Mouse (Mus musculus) forebrain, embryonic 10.5 days (tissue): Measurements from ENCODE around the gene Tmem266. TPM values are rescaled to one million over a fixed set of nuclear protein-coding genes. Genes with fewer than 3 reads are reported as not detected.

ENCODE experiments used
- DNase-seq: peaks from one replicate; pipeline ENCODE4 v3.0.0-alpha.2; 2017; ENCODE audit warnings: low spot score; ENCODE audit errors: extremely low spot score
- H3K27ac ChIP-seq: fragments of 300-500 bp; sonication (generic); 2 replicates; pipeline ENCODE4 v1.5.1; 2016; ENCODE audit warnings: mild to moderate bottlenecking
- H3K27me3 ChIP-seq: fragments of 300-500 bp; sonication (generic); 2 replicates; pipeline ENCODE4 v1.6.1; 2016; ENCODE audit warnings: mild to moderate bottlenecking; ENCODE audit not compliant: poor library complexity, severe bottlenecking
- H3K36me3 ChIP-seq: fragments of 300-500 bp; sonication (generic); replicated peaks from 2 replicates; pipeline ENCODE4 v1.6.1; 2016; ENCODE audit warnings: mild to moderate bottlenecking, moderate library complexity
- H3K4me1 ChIP-seq: fragments of 300-500 bp; sonication (generic); 2 replicates; pipeline ENCODE4 v1.6.1; 2016
- H3K4me3 ChIP-seq: fragments of 300-500 bp; sonication (generic); 2 replicates; pipeline ENCODE4 v1.5.1; 2016; ENCODE audit warnings: mild to moderate bottlenecking, moderate library complexity
- H3K9me3 ChIP-seq: fragments of 300-500 bp; sonication (generic); 2 replicates; pipeline ENCODE4 v1.6.1; 2016; ENCODE audit warnings: mild to moderate bottlenecking, moderate library complexity
- WGBS: fragments of 180-500 bp; shearing (Covaris S2); methylation state at CpG from one replicate; pipeline ENCODE4 v1.1.7; 2016; 5-methylcytosine and 5-hydroxymethylcytosine counted together
- polyA plus RNA-seq: library from polyadenylated mRNA; unstranded; fragments of >200 nt; fragmentation: Nextera tagmentation; extraction: Ambion mirVana; gene quantifications from 2 replicates; pipeline ENCODE4 v1.2.1, GENCODE M21; 2016

The Tmem266 gene
- polyA plus RNA-seq, 1 experiment from 2014 or later: 0.72 TPM

DNA sequence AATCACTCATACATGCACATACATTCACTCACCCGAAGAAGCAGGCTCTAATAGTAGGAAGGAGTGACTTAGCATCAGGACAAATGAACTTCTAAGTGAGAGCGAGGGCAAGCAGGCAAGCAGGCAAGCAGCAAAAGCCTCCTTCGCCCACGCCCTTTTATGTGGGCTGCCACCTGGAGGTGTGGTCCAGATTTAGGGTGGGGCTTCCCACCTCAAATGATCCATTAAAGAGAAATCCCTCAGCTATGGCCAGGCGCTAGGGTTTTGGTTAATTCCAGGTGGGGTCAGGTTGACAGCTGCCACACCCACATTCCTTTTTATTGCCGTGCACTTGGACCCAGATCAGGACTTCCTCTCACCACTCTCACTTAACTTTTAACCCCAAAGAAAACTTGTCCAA lies 83.7 kb downstream of the Tmem266 start:
- H3K27me3 ChIP-seq: no peaks in the 10 kb centered on the region
- 64% methylated on average over 6 of the region's 6 CpGs for WGBS
- H3K4me1 ChIP-seq: peaks cover 40% of the 10 kb centered on the region
- no peak overlapping the region for H3K27ac ChIP-seq
- H3K36me3 ChIP-seq: no peaks in the 10 kb centered on the region
- H3K9me3 ChIP-seq: no peaks in the 10 kb centered on the region
- no peak overlapping the region for H3K4me3 ChIP-seq
- DNase-seq: no peak

DNA sequence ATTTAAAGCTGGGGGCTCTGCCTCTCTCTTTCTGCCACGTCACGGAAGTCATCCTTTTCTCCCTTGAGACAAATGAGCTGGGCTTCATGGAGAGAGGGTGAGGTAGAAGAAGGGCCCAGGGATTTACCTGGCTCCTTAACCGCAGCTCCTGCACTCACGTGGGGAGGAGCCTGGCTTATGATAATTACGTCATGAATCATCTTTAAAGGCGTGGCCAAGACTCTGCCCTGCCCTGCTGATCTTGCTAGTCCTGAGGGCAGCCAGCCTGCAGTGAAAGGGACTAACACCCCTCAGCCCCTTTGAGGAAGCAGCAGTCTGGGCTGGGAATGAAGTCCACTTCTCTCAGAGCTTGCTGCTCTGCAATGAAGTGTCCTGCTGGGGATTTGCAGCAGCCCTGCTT lies 84.4 kb downstream of the Tmem266 start:
- 40% methylated on average over 6 of the region's 6 CpGs for WGBS
- no peaks in the 10 kb centered on the region for H3K27me3 ChIP-seq
- no peaks in the 10 kb centered on the region for H3K36me3 ChIP-seq
- H3K27ac ChIP-seq: no peak overlapping the region
- H3K9me3 ChIP-seq: no peaks in the 10 kb centered on the region
- DNase-seq: no peak
- H3K4me1 ChIP-seq: peaks cover 40% of the 10 kb centered on the region
- no peak overlapping the region for H3K4me3 ChIP-seq

DNA sequence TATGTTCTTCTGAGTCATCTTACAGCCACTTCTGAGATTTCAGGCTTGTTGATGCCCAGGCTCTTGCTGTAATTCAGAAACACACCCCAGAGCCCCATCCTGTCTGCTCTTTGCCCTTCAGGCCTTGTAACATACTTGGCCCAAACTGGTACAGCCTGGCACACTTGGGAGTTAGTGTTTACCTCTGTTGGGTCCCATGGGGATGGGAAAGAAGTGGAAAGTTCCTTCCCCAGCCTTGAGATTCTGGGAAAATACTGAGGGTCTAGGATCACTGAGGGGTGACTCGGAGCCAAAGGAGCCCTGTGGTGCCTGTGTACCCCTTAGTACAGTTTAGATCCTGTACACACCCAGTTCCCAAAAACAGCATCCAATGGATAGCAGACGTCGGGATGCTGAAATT lies 95.1 kb downstream of the Tmem266 start:
- WGBS: 90% methylated on average over 3 of the region's 3 CpGs
- no peaks in the 10 kb centered on the region for H3K27me3 ChIP-seq

DNA sequence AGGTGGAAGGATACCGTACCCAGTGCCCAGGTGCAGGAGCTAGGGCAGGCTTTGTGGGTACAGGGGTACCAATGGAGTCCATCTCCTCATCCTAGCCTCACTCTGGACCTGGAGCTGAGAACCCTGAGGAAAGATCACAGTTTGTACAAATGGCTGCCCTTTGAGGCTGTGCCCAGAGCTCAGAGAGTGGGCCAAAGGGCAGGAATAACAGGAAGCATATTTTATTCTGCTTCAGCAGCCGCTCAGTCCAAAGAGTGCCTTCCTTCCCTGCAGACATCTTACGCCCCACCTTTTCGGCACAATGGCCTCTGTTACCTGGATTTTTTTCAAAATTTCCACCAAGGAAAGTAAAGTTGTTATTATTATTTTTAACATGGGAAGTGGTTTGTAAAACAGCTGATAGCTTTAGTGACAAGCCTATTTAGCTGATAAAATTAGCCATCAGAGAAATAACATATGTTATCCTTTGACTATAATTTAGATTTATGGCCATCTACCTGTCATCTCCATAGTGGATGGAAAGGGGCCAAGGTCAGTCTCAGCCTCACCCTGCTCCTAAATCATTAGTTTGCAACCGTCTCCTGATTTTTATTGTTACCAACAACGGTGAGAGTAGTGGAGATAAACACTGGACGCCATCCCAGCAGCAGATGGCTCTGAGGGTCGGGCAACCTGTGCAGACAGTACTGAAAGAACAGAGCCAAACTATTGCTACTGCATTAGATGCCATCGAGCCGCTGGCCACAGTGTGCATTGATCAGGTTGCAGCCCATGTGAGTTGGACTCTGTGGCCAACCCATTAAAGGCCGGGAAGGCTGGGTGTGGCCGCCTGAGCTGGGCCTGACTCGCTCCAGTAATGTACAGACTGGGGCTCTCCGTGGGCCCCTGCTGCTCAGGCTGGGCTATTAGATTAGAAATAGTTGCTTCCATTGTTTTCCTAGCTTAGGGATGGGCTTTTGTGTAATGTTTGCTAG lies 97.0 kb downstream of the Tmem266 start:
- H3K27ac ChIP-seq: no peak overlapping the region
- 76% methylated on average over 14 of the region's 14 CpGs for WGBS

More for the DNA sequence above, 95.1 kb downstream of the Tmem266 start:
- peaks cover 27% of the 10 kb centered on the region for H3K4me1 ChIP-seq
- no peak overlapping the region for H3K27ac ChIP-seq
- DNase-seq: no peak
- H3K9me3 ChIP-seq: peaks cover 11% of the 10 kb centered on the region; the same call in 1 of the 2 replicates
- no peaks in the 10 kb centered on the region for H3K36me3 ChIP-seq
- no peak overlapping the region for H3K4me3 ChIP-seq

DNA sequence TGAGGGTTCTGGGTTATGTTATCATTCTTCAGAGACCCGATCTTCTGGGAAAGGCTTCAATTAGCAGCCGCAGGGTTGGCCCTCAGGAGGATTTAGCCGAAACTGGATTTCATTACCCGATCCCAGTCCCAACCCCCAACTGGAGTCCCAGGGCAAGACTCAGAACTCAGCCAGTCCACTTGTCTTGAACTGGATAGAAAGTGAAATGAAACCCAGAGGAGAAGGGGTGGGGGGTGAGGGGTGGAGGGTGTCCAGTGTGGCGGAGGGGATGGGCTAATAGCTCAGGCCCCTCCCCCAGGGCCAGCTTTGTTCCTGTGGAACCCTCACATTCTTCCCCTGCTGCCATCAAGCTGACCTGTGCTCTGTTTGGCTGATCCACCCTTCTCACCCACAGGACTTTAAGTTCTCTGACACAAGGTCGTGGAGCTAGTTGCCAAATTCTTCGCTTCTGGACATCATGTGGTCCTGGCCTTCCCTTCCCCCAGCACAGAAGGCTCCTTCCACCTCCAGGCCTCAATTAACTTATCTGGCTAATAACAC lies 98.6 kb downstream of the Tmem266 start:
- H3K27ac ChIP-seq: peak overlapping the region; percentile 51; the same call in 1 of the 2 replicates
- peak; percentile 19 for DNase-seq
- H3K36me3 ChIP-seq: no peaks in the 10 kb centered on the region
- H3K27me3 ChIP-seq: peaks cover 8% of the 10 kb centered on the region
- no peak overlapping the region for H3K4me3 ChIP-seq
- 54% methylated on average over 7 of the region's 7 CpGs for WGBS
- H3K9me3 ChIP-seq: peaks cover 11% of the 10 kb centered on the region; the same call in 1 of the 2 replicates
- H3K4me1 ChIP-seq: peaks cover 33% of the 10 kb centered on the region

More for the DNA sequence above, 97.0 kb downstream of the Tmem266 start:
- H3K27me3 ChIP-seq: no peaks in the 10 kb centered on the region
- H3K36me3 ChIP-seq: no peaks in the 10 kb centered on the region
- DNase-seq: no peak
- peaks cover 28% of the 10 kb centered on the region for H3K4me1 ChIP-seq
- peaks cover 11% of the 10 kb centered on the region; the same call in 1 of the 2 replicates for H3K9me3 ChIP-seq
- H3K4me3 ChIP-seq: no peak overlapping the region

DNA sequence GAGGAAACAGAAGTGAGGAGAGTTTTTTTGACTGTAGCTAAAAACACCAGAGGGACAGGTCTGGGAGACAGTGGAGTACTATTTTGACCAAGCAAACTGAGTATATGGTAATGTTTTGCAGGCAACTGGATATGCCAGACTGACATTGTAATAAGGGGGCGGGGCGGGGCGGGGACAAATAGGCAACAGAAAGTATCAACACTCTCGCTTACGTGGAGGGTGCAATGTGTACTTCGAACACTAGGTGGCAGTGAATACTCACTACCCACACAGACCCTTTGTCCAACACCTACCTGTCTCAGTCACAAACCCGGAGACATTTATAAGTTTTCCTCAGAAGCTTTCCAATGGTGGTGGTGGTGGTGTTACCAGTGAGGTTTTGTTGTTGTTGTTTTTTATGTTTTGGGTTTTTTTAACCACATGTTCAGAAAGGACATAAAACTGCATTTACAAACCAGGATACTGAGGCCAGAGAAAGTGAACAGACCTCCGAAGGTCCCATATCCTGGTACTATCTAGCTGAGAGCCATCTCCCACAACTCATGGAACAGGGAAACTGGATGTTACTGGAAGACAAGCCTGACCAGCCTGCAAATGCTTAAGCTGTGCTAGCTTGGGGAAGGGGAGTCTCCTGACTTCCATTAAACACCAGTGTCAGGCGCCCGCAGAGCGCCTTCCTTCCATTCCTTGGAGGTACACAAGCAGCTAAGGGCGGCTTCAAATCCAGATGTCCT lies 102.7 kb downstream of the Tmem266 start:
- Histone ChIP-seq H3K4me1 (peaks cover 41% of the 10 kb centered on the region), H3K27ac (no peak overlapping the region), H3K36me3 (no peaks in the 10 kb centered on the region), H3K27me3 (peaks cover 25% of the 10 kb centered on the region), H3K4me3 (no peak overlapping the region), H3K9me3 (no peaks in the 10 kb centered on the region)
- DNase-seq: peak; percentile 72
- 32% methylated on average over 12 of the region's 12 CpGs for WGBS

DNA sequence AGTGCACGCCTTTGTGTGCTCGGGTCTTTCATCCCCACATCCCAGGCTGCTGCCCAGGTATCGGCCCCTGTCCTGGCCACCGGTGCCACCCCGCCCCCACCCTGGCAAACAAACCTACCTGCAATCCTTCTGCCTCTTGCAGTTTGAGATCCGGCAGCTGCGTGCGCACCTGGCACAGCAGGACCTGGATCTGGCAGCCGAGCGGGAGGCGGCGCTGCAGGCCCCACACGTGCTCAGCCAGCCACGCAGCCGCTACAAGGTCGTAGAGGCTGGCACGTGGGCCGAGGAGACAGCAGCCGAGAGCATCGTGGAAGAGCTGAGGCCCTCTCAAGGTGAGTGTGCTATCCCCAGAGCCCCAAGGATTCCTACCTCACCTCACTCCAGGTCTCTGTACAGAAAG lies 103.4 kb downstream of the Tmem266 start:
- Histone ChIP-seq H3K4me1 (peaks cover 34% of the 10 kb centered on the region), H3K9me3 (no peaks in the 10 kb centered on the region), H3K27ac (peak overlapping the region; percentile 60; the same call in 1 of the 2 replicates), H3K36me3 (no peaks in the 10 kb centered on the region), H3K4me3 (peak overlapping the region; percentile 18; the same call in 1 of the 2 replicates), H3K27me3 (peaks cover 25% of the 10 kb centered on the region)
- no peak for DNase-seq
- WGBS: 24% methylated on average over 20 of the region's 20 CpGs

DNA sequence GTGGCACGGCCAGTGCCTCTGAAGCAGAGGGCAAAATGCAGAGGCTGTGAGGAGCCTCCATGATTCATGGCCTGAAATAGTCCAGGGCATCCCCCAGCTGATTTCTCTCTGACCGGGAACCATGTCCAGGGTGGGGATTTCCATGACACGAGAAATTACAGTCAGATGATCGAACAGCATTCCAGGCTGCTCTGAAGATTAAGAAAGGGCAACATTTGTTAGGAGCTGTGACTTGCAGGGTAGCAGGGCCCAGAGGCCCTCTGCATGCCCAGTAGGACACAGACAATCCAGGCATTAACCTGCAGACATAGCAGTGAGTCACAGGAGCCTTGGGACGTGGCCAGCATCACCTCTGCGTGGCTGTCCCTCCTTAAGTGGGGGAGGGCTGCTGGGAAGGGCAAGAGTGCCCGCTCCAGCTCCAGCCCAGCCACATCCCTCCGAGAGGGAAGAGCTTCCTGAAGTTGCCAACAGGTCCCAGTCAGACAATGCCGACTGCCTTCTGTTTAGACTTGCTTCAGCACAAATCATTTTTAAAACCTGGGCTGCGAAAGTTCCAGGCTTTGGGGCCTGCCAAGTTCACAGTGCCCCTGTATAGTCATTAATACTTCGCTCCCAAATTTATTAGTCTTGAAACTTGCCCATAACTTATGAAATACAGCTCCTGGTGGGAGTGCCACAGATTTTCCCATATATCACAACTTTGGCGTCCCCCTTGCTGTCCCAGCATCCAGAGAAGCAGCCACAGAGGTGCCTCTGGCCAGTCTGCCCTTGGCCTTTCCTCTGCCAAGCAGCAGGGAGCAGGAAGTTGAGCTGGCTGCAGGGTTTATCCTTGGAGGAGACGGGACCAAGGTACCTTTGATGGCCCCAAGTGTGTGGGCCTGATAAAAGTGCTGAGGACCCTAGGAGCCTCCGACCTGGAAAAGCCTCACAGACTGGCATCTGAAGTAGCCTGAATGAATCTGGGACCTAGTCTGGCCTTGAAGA lies 105.9 kb downstream of the Tmem266 start:
- Histone ChIP-seq H3K27ac (no peak overlapping the region), H3K9me3 (no peaks in the 10 kb centered on the region), H3K4me3 (no peak overlapping the region), H3K27me3 (peaks cover 25% of the 10 kb centered on the region), H3K4me1 (peaks cover 19% of the 10 kb centered on the region), H3K36me3 (no peaks in the 10 kb centered on the region)
- no peak for DNase-seq
- 81% methylated on average over 14 of the region's 14 CpGs for WGBS

DNA sequence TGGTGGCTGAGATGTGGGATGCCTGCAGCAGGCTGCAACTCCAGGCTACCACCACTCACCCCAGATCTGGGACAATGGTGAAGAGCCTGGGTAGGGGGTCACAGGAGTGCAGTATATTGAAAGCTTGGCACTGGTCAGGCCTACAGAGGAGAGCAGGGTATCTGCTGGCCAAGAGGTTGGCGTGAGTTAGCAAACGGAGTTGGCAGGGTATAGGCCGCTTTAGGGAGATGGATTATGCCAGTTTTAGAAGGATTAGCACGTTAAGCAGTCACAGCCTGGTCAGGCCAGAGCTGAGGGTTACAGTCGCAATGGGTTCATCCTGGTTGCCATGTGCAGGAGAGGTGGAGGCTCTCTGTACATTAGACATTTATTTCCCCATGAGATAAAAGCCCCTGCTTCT lies 107.2 kb downstream of the Tmem266 start:
- peaks cover 25% of the 10 kb centered on the region for H3K27me3 ChIP-seq
- 0 out of 2 replicates have a peak overlapping the region, but pooled peaks have one; percentile 5 for H3K27ac ChIP-seq
- no peaks in the 10 kb centered on the region for H3K9me3 ChIP-seq
- H3K4me3 ChIP-seq: no peak overlapping the region
- no peaks in the 10 kb centered on the region for H3K36me3 ChIP-seq
- H3K4me1 ChIP-seq: peaks cover 19% of the 10 kb centered on the region
- 88% methylated on average over 5 of the region's 5 CpGs for WGBS
- no peak for DNase-seq

DNA sequence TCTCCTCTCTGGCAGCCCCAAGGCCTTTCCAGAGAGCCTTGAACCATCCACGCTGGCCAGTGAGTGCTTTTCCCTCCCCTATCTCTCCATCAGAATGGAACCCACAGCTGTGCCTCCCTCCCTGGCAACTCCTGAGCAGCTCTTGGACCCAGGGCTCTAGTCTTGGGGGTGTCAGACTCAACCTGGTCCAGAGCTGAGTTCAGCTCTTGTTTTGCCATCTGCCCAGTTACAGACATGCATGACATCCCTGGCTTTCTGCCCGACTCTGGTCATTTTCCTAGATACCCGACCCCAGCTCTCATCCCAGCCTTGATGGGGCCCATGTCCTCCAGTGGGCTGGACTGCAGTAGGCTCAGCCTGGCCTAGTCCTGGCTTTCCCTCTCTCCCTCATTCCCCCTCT lies 111.7 kb downstream of the Tmem266 start:
- Histone ChIP-seq H3K4me3 (no peak overlapping the region), H3K4me1 (peaks cover 3% of the 10 kb centered on the region), H3K27ac (no peak overlapping the region), H3K9me3 (no peaks in the 10 kb centered on the region), H3K36me3 (no peaks in the 10 kb centered on the region), H3K27me3 (no peaks in the 10 kb centered on the region)
- DNase-seq: no peak
- WGBS: 73% methylated on average over 3 of the region's 3 CpGs

DNA sequence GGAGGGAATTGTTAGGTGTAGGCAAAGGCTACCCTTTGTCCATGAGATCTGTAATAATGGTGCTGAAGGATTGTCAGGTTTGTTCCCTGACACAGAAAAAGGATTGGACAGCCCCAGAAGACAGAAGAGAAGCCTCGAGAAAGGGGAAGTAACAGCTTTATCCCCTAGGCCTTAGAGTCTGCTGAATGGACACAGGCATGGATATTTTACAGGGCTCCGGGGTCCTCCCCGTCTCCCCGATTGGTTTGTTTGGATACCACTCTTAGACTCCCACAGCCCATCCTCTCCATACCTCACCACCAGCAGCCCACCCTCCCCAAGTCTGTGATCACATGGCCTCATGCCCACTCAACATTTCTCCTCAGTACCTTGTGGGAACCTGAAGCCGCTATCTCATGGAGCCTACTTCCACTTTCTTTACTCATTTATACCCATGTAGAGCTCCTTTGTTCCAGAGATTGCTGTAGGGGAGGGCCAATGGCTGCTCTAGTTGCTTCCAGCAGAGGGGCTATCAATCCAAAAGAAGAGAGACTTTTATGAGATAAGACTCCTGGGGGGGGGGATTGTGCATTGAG lies 112.6 kb downstream of the Tmem266 start:
- no peaks in the 10 kb centered on the region for H3K36me3 ChIP-seq
- DNase-seq: no peak

More for the DNA sequence above, 112.6 kb downstream of the Tmem266 start:
- no peaks in the 10 kb centered on the region for H3K9me3 ChIP-seq
- H3K4me1 ChIP-seq: no peaks in the 10 kb centered on the region
- no peak overlapping the region for H3K27ac ChIP-seq
- no peak overlapping the region for H3K4me3 ChIP-seq
- H3K27me3 ChIP-seq: no peaks in the 10 kb centered on the region
- 95% methylated on average over 5 of the region's 5 CpGs for WGBS
